Mouse (Mus musculus): ENCODE measurements around the gene Nebl. TPM values are rescaled to one million over a fixed set of nuclear protein-coding genes. Genes with fewer than 3 reads are reported as not detected.

Nebl gene
- polyA plus RNA-seq, 2 experiments, result 14.3 to 23.9 TPM

GRCm38 (mm10) chr2:17640861-17641260 lies 90.4 kb downstream of the Nebl start:
- Histone ChIP-seq H3K4me3 (replicated peaks; ENCODE audit: low read length) (no peak overlapping the region), H3K9ac (ENCODE audit: low read depth, low read length, severe bottlenecking) (no peak overlapping the region), H3K9me3 (ENCODE audit: control insufficient read depth, low read length) (no peaks in the 10 kb centered on the region), H3K27me3 (ENCODE audit: control insufficient read depth, insufficient read depth, low read length) (no peaks in the 10 kb centered on the region), H3K4me1 (ENCODE audit: control insufficient read depth, insufficient read depth, low read length) (no peaks in the 10 kb centered on the region), H3K36me3 (ENCODE audit: control insufficient read depth, insufficient read depth, low read length) (no peaks in the 10 kb centered on the region), H3K27ac (replicated peaks; ENCODE audit: low read depth, low read length) (no peak overlapping the region), H3K4me2 (replicated peaks; ENCODE audit: low read depth, low read length, severe bottlenecking) (no peak overlapping the region)
- TF ChIP-seq POLR2A (IDR thresholded peaks at IDR 0.05; ENCODE audit: borderline replicate concordance, extremely low read depth, insufficient read depth, insufficient read length), result no peak
- no peak for DNase-seq (ENCODE audit: low spot score)
- WGBS, result 89% methylated on average over 4 of the region's 4 CpGs
- no peak for ATAC-seq (ENCODE audit: low FRiP score, low read depth)

GRCm38 (mm10) chr2:17638631-17639030 lies 92.6 kb downstream of the Nebl start:
- DNase-seq (ENCODE audit: low spot score), result no peak
- H3K36me3 ChIP-seq (ENCODE audit: control insufficient read depth, insufficient read depth, low read length), result no peaks in the 10 kb centered on the region
- TF ChIP-seq POLR2A (IDR thresholded peaks at IDR 0.05; ENCODE audit: borderline replicate concordance, extremely low read depth, insufficient read depth, insufficient read length), result no peak
- no peak overlapping the region for H3K4me2 ChIP-seq (replicated peaks; ENCODE audit: low read depth, low read length, severe bottlenecking)
- ATAC-seq (ENCODE audit: low FRiP score, low read depth), result no peak
- H3K9ac ChIP-seq (ENCODE audit: low read depth, low read length, severe bottlenecking), result no peak overlapping the region
- no peaks in the 10 kb centered on the region for H3K4me1 ChIP-seq (ENCODE audit: control insufficient read depth, insufficient read depth, low read length)
- H3K4me3 ChIP-seq (replicated peaks; ENCODE audit: low read length), result no peak overlapping the region
- H3K27ac ChIP-seq (replicated peaks; ENCODE audit: low read depth, low read length), result no peak overlapping the region
- H3K9me3 ChIP-seq (ENCODE audit: control insufficient read depth, low read length), result no peaks in the 10 kb centered on the region
- WGBS, result 22% methylated on average over 5 of the region's 5 CpGs
- H3K27me3 ChIP-seq (ENCODE audit: control insufficient read depth, insufficient read depth, low read length), result no peaks in the 10 kb centered on the region

- H3K9ac ChIP-seq (ENCODE audit: low read depth, low read length, severe bottlenecking), result no peak overlapping the region
- 64% methylated on average over 3 of the region's 3 CpGs for WGBS
- H3K9me3 ChIP-seq (ENCODE audit: control insufficient read depth, low read length), result no peaks in the 10 kb centered on the region
- no peaks in the 10 kb centered on the region for H3K4me1 ChIP-seq (ENCODE audit: control insufficient read depth, insufficient read depth, low read length)
- no peaks in the 10 kb centered on the region for H3K36me3 ChIP-seq (ENCODE audit: control insufficient read depth, insufficient read depth, low read length)
- no peak overlapping the region for H3K4me3 ChIP-seq (replicated peaks; ENCODE audit: low read length)
- no peak overlapping the region for H3K27ac ChIP-seq (replicated peaks; ENCODE audit: low read depth, low read length)
- DNase-seq (ENCODE audit: low spot score) (no peak), ATAC-seq (ENCODE audit: low FRiP score, low read depth) (no peak)
- no peak for TF ChIP-seq POLR2A (IDR thresholded peaks at IDR 0.05; ENCODE audit: borderline replicate concordance, extremely low read depth, insufficient read depth, insufficient read length)
- H3K4me2 ChIP-seq (replicated peaks; ENCODE audit: low read depth, low read length, severe bottlenecking), result no peak overlapping the region
- H3K27me3 ChIP-seq (ENCODE audit: control insufficient read depth, insufficient read depth, low read length), result no peaks in the 10 kb centered on the region
Measured at GRCm38 (mm10) chr2:17623931-17624330, 107.3 kb downstream of the Nebl start.

GRCm38 (mm10) chr2:17610259-17610658 lies 121.0 kb downstream of the Nebl start:
- TF ChIP-seq POLR2A (IDR thresholded peaks at IDR 0.05; ENCODE audit: borderline replicate concordance, extremely low read depth, insufficient read depth, insufficient read length), result no peak
- no peak overlapping the region for H3K27ac ChIP-seq (replicated peaks; ENCODE audit: low read depth, low read length)
- H3K9ac ChIP-seq (ENCODE audit: low read depth, low read length, severe bottlenecking), result no peak overlapping the region
- no peak overlapping the region for H3K4me2 ChIP-seq (replicated peaks; ENCODE audit: low read depth, low read length, severe bottlenecking)
- no peak for DNase-seq (ENCODE audit: low spot score)
- no peaks in the 10 kb centered on the region for H3K36me3 ChIP-seq (ENCODE audit: control insufficient read depth, insufficient read depth, low read length)
- H3K9me3 ChIP-seq (ENCODE audit: control insufficient read depth, low read length), result no peaks in the 10 kb centered on the region
- ATAC-seq (ENCODE audit: low FRiP score, low read depth), result no peak
- WGBS, result 77% methylated on average over 3 of the region's 3 CpGs
- no peak overlapping the region for H3K4me3 ChIP-seq (replicated peaks; ENCODE audit: low read length)
- H3K27me3 ChIP-seq (ENCODE audit: control insufficient read depth, insufficient read depth, low read length), result no peaks in the 10 kb centered on the region
- no peaks in the 10 kb centered on the region for H3K4me1 ChIP-seq (ENCODE audit: control insufficient read depth, insufficient read depth, low read length)

GRCm38 (mm10) chr2:17603573-17603972 lies 127.7 kb downstream of the Nebl start:
- WGBS, result 58% methylated on average over 4 of the region's 4 CpGs
- no peak for TF ChIP-seq POLR2A (IDR thresholded peaks at IDR 0.05; ENCODE audit: borderline replicate concordance, extremely low read depth, insufficient read depth, insufficient read length)
- no peak for DNase-seq (ENCODE audit: low spot score)
- Histone ChIP-seq H3K9ac (ENCODE audit: low read depth, low read length, severe bottlenecking) (no peak overlapping the region), H3K27me3 (ENCODE audit: control insufficient read depth, insufficient read depth, low read length) (no peaks in the 10 kb centered on the region), H3K27ac (replicated peaks; ENCODE audit: low read depth, low read length) (no peak overlapping the region), H3K4me1 (ENCODE audit: control insufficient read depth, insufficient read depth, low read length) (no peaks in the 10 kb centered on the region), H3K36me3 (ENCODE audit: control insufficient read depth, insufficient read depth, low read length) (no peaks in the 10 kb centered on the region), H3K9me3 (ENCODE audit: control insufficient read depth, low read length) (no peaks in the 10 kb centered on the region), H3K4me2 (replicated peaks; ENCODE audit: low read depth, low read length, severe bottlenecking) (no peak overlapping the region), H3K4me3 (replicated peaks; ENCODE audit: low read length) (no peak overlapping the region)
- ATAC-seq (ENCODE audit: low FRiP score, low read depth), result no peak

- Histone ChIP-seq H3K27me3 (ENCODE audit: control insufficient read depth, insufficient read depth, low read length) (no peaks in the 10 kb centered on the region), H3K36me3 (ENCODE audit: control insufficient read depth, insufficient read depth, low read length) (no peaks in the 10 kb centered on the region), H3K4me2 (replicated peaks; ENCODE audit: low read depth, low read length, severe bottlenecking) (no peak overlapping the region), H3K4me1 (ENCODE audit: control insufficient read depth, insufficient read depth, low read length) (no peaks in the 10 kb centered on the region), H3K9me3 (ENCODE audit: control insufficient read depth, low read length) (no peaks in the 10 kb centered on the region), H3K9ac (ENCODE audit: low read depth, low read length, severe bottlenecking) (no peak overlapping the region), H3K4me3 (replicated peaks; ENCODE audit: low read length) (no peak overlapping the region), H3K27ac (replicated peaks; ENCODE audit: low read depth, low read length) (no peak overlapping the region)
- WGBS, result 55% methylated on average over 2 of the region's 2 CpGs
- DNase-seq (ENCODE audit: low spot score), result no peak
- no peak for TF ChIP-seq POLR2A (IDR thresholded peaks at IDR 0.05; ENCODE audit: borderline replicate concordance, extremely low read depth, insufficient read depth, insufficient read length)
- no peak for ATAC-seq (ENCODE audit: low FRiP score, low read depth)
Measured at GRCm38 (mm10) chr2:17600652-17601051, 130.6 kb downstream of the Nebl start.
